In the genomic region with DNA sequence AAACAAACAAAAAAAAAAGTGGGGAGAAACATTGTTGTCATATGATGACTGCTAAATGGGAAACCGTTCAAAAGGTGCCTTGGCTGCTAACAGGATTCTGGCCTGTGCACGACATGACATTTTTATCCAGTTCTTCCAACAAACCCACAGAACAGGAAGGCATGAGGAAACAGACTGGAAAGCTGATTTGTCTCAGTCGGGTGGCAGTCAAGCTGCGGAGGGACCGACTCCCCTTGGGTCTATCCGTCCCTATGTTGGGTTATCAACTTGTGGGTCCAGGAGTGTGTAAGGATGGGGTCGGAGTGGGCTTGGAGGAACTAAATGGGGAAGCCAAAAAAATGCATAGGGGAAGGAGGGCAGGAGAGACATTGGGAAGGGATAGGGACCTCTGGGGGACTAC, we compare ENCODE assay signal across 34 mouse cellular contexts. TPM values are rescaled to one million over a fixed set of nuclear protein-coding genes. Genes with fewer than 3 reads are reported as not detected.
DNase-seq lines count a peak whose midpoint lies in the region; ATAC-seq lines count a peak whose summit lies in the region.
"Had no signal": no experiment of that assay in that cellular context is flagged by ENCODE, and none has a peak within 500 bp of the region (broad histone marks: within the 10 kb centered on the region; RNA-seq: fewer than 3 reads in every experiment).

No protein-coding gene starts in this region.

- peaks cover 2% of the 10 kb centered on the region for H3K27me3 ChIP-seq in megakaryocyte, embryonic 14.5 days (replicated peaks)
- H3K27me3 ChIP-seq: embryonic facial prominence, embryonic 13.5 days; forebrain, embryonic 12.5 days; forebrain, embryonic 15.5 days; heart, embryonic 13.5 days had no signal

- peak overlapping the region; percentile 65 for H3K4me3 ChIP-seq in megakaryocyte, embryonic 14.5 days (replicated peaks)
- H3K4me3 ChIP-seq: embryonic facial prominence, embryonic 10.5 days; embryonic facial prominence, embryonic 13.5 days; erythroblast, embryonic 14.5 days; forebrain, embryonic 12.5 days; forebrain, embryonic 15.5 days; heart, adult 2 months; heart, embryonic 10.5 days; heart, embryonic 13.5 days had no signal

- ATAC-seq in megakaryocyte, adult 5-6 weeks (ENCODE audit: poor library complexity, severe bottlenecking): no peak
- peak; percentile 71 for ATAC-seq in common myeloid progenitor, adult 5-6 weeks (replicated peaks; ENCODE audit: low read depth, poor library complexity, severe bottlenecking)
- ATAC-seq: activated CD4-positive, CD25-positive, alpha-beta regulatory T cell, adult 4 months; forebrain, embryonic 15.5 days; hindbrain, postnatal 0 days; inflammation-experienced regulatory T-cells, adult 6 months; intestine, embryonic 16.5 days had no signal

- H3K9me3 ChIP-seq in megakaryocyte, embryonic 14.5 days: peaks cover 16% of the 10 kb centered on the region
- H3K9me3 ChIP-seq: embryonic facial prominence, embryonic 10.5 days; embryonic facial prominence, embryonic 13.5 days; forebrain, embryonic 12.5 days; forebrain, embryonic 15.5 days had no signal

- peak; percentile 55 for DNase-seq in cerebellum, adult 9-10 months
- no peak for DNase-seq in cerebellum, postnatal 36 days
- DNase-seq in heart, adult 11 months: no peak
- DNase-seq: adrenal gland, postnatal 10 days; adrenal gland, postnatal 36 days; embryo, embryonic 11 days; gastrocnemius, postnatal 25 days; heart, adult 2 months; heart, postnatal 14 days; heart, postnatal 4 days; kidney, adult 18-20 months had no signal

- H3K36me3 ChIP-seq in megakaryocyte, embryonic 14.5 days (replicated peaks; ENCODE audit: low read length): peaks cover 82% of the 10 kb centered on the region

- peaks cover 66% of the 10 kb centered on the region for H3K4me1 ChIP-seq in megakaryocyte, embryonic 14.5 days
- H3K4me1 ChIP-seq: embryonic facial prominence, embryonic 10.5 days; forebrain, embryonic 12.5 days; heart, embryonic 13.5 days had no signal

RNA-seq across cellular contexts. Expression of a gene that starts 34.5 kb away (rescaled TPM):
- polyA plus RNA-seq in megakaryocyte, embryonic 14.5 days (2012; ENCODE audit: insufficient read depth, low replicate concordance): 0.73 TPM in 1 of 2 replicates, not detected in the other
- total RNA-seq in megakaryocyte, adult 5-6 weeks (2015): 13.3 and 14.6 TPM in 2 replicates
- total RNA-seq in megakaryocyte, adult 5-6 weeks (2017): 36.4 and 47.0 TPM in 2 replicates
- 29.0 and 42.4 TPM in 2 replicates for total RNA-seq in common myeloid progenitor, adult 5-6 weeks (2017)

RNA-seq across cellular contexts. Expression of a gene that starts 37.6 kb away (rescaled TPM):
- polyA plus RNA-seq in megakaryocyte, embryonic 14.5 days (2012; ENCODE audit: insufficient read depth, low replicate concordance): 3.8 and 5.8 TPM in 2 replicates
- total RNA-seq in megakaryocyte, adult 5-6 weeks (2015): 1.1 and 1.3 TPM in 2 replicates
- total RNA-seq in megakaryocyte, adult 5-6 weeks (2017): 1.6 and 1.7 TPM in 2 replicates
- 5.6 and 7.0 TPM in 2 replicates for total RNA-seq in common myeloid progenitor, adult 5-6 weeks (2017)

RNA-seq across cellular contexts. Expression of a gene that starts 45.4 kb away (rescaled TPM):
- polyA plus RNA-seq in megakaryocyte, embryonic 14.5 days (2012; ENCODE audit: insufficient read depth, low replicate concordance): not detected in 2 replicates
- not detected in 2 replicates for total RNA-seq in megakaryocyte, adult 5-6 weeks (2015)
- total RNA-seq in megakaryocyte, adult 5-6 weeks (2017): not detected in 2 replicates
- not detected in 2 replicates for total RNA-seq in common myeloid progenitor, adult 5-6 weeks (2017)
- total RNA-seq: adrenal gland, adult 18-20 months; adrenal gland, postnatal 10 days; adrenal gland, postnatal 36 days; ES-E14; gastrocnemius, adult 8-10 months; gastrocnemius, postnatal 25 days; heart, adult 2 months; heart, postnatal 14 days; heart, postnatal 4 days; hindbrain, postnatal 0 days had no signal
- polyA plus RNA-seq: activated CD4-positive, CD25-positive, alpha-beta regulatory T cell, adult 4 months; brain, embryonic 14.5 days; cortical plate, adult 2 months; embryonic facial prominence, embryonic 10.5 days; embryonic facial prominence, embryonic 13.5 days; erythroblast, embryonic 14.5 days; forebrain, embryonic 12.5 days; forebrain, embryonic 15.5 days; gonadal fat pad, adult 2 months; heart, adult 2 months; heart, embryonic 10.5 days; heart, embryonic 13.5 days; heart, embryonic 16.5 days; hindbrain, embryonic 11.5 days; hindbrain, embryonic 14.5 days; inflammation-experienced regulatory T-cells, adult 6 months; intestine, embryonic 16.5 days had no signal

RNA-seq across cellular contexts. Expression of a gene that starts 49.6 kb away (rescaled TPM):
- polyA plus RNA-seq in megakaryocyte, embryonic 14.5 days (2012; ENCODE audit: insufficient read depth, low replicate concordance): 1.1 and 3.3 TPM in 2 replicates
- total RNA-seq in megakaryocyte, adult 5-6 weeks (2015): 22.4 and 28.5 TPM in 2 replicates
- total RNA-seq in megakaryocyte, adult 5-6 weeks (2017): 23.9 and 27.3 TPM in 2 replicates
- total RNA-seq in common myeloid progenitor, adult 5-6 weeks (2017): 41.5 and 42.7 TPM in 2 replicates
